Mouse (Mus musculus): ENCODE results near the gene Samd14. TPM values are rescaled to one million over a fixed set of nuclear protein-coding genes. Genes with fewer than 3 reads are reported as not detected.

Samd14 gene
- polyA plus RNA-seq, 1 experiment from 2014 or later = 39.2 TPM

DNA sequence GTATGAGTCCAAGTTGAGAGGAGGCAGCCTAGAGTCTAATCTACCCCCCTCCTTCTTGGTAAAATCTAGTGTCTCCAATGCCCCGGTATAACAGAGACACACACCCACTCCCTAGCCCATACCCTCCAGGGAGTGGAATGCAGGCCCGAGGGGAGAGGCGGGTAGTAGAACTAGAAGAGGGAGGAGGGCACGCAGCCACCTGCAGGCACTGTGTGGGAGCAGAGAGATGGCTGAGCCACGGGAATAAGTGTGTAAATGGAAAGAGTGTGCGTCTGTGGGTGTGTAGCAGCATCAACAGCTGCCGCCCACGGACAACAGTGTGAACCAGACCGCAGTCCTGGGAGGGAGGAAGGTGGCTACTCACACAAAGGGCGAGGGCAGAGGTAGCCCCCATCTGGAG, 25.2 kb downstream of the Samd14 start:
- Histone ChIP-seq H3K4me3 (no peak overlapping the region), H3K4me1 (peaks cover 16% of the 10 kb centered on the region), H3K9me3 (replicated peaks) (no peaks in the 10 kb centered on the region), H3K27ac (no peak overlapping the region), H3K36me3 (peaks cover 4% of the 10 kb centered on the region; the same call in 1 of the 2 replicates), H3K27me3 (ENCODE audit: low read depth, poor library complexity, severe bottlenecking) (peaks cover 46% of the 10 kb centered on the region)
- no peak for DNase-seq (ENCODE audit: low spot score)
- 72% methylated on average over 10 of the region's 10 CpGs for WGBS

DNA sequence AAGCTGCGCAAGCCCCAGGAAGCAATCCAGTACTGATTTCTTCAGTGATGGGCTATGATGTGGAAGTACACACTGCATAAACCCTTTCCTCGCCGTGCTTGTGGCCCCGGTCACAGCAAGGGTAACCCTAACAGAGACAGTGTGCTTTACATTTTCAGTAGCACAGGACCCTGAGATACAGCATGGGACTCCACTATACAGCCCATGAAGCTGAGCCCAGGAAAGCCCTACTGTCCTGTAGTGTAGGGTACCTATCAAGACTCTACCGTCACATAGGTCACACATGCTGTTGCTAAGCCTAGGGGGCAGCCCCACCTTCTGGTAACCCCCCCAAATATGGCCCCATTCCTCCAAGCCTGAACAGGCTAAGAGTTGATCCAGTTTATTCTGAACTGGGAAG, 26.8 kb downstream of the Samd14 start:
- DNase-seq (ENCODE audit: low spot score) = no peak
- WGBS = 94% methylated on average over 5 of the region's 5 CpGs
- H3K36me3 ChIP-seq = peaks cover 4% of the 10 kb centered on the region; the same call in 1 of the 2 replicates
- H3K4me3 ChIP-seq = no peak overlapping the region
- peaks cover 31% of the 10 kb centered on the region for H3K4me1 ChIP-seq
- H3K27ac ChIP-seq = no peak overlapping the region
- H3K9me3 ChIP-seq (replicated peaks) = no peaks in the 10 kb centered on the region
- peaks cover 53% of the 10 kb centered on the region for H3K27me3 ChIP-seq (ENCODE audit: low read depth, poor library complexity, severe bottlenecking)

DNA sequence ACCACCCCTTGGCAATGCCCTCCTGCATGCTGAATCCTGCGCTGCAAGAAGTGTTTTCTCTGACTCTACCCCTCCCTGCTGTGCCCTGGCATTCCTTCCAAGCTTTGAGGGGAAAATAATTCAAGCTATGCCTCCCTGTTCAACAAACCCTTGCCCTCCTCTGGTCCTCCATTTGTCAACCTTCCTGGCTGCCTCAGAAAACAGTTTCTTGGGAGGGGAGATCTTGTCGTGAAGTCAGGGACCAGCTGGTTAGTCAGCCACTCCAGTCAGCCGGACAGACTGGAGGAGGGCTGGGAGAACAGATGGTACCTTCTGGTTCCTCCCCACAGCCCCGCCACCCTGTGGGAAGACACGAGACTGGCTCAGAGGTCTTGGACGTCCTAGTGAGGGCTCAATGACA, 27.6 kb downstream of the Samd14 start:
- no peaks in the 10 kb centered on the region for H3K9me3 ChIP-seq (replicated peaks)
- peaks cover 38% of the 10 kb centered on the region for H3K4me1 ChIP-seq
- 63% methylated on average over 6 of the region's 6 CpGs for WGBS
- H3K27ac ChIP-seq = no peak overlapping the region
- no peak for DNase-seq (ENCODE audit: low spot score)
- H3K4me3 ChIP-seq = no peak overlapping the region
- H3K27me3 ChIP-seq (ENCODE audit: low read depth, poor library complexity, severe bottlenecking) = peaks cover 45% of the 10 kb centered on the region
- H3K36me3 ChIP-seq = peaks cover 4% of the 10 kb centered on the region; the same call in 1 of the 2 replicates

GRCm38 (mm10) chr11:95038156-95038817, 28.6 kb downstream of the Samd14 start:
- Histone ChIP-seq H3K27ac (no peak overlapping the region), H3K27me3 (ENCODE audit: low read depth, poor library complexity, severe bottlenecking) (peaks cover 36% of the 10 kb centered on the region), H3K36me3 (peaks cover 4% of the 10 kb centered on the region; the same call in 1 of the 2 replicates), H3K4me3 (no peak overlapping the region), H3K9me3 (replicated peaks) (no peaks in the 10 kb centered on the region), H3K4me1 (peaks cover 36% of the 10 kb centered on the region)
- WGBS = 84% methylated on average over 14 of the region's 14 CpGs
- no peak for DNase-seq (ENCODE audit: low spot score)

GRCm38 (mm10) chr11:95038818-95039655, 29.4 kb downstream of the Samd14 start:
- peaks cover 4% of the 10 kb centered on the region; the same call in 1 of the 2 replicates for H3K36me3 ChIP-seq
- H3K9me3 ChIP-seq (replicated peaks) = no peaks in the 10 kb centered on the region
- DNase-seq (ENCODE audit: low spot score) = no peak
- peaks cover 36% of the 10 kb centered on the region for H3K27me3 ChIP-seq (ENCODE audit: low read depth, poor library complexity, severe bottlenecking)
- H3K4me3 ChIP-seq = no peak overlapping the region
- H3K4me1 ChIP-seq = peaks cover 29% of the 10 kb centered on the region
- WGBS = 87% methylated on average over 13 of the region's 13 CpGs
- H3K27ac ChIP-seq = no peak overlapping the region

- WGBS = 87% methylated on average over 4 of the region's 4 CpGs
- no peak overlapping the region for H3K27ac ChIP-seq
- peaks cover 28% of the 10 kb centered on the region for H3K4me1 ChIP-seq
- DNase-seq (ENCODE audit: low spot score) = no peak
- H3K4me3 ChIP-seq = peak overlapping the region; percentile 72
- peaks cover 35% of the 10 kb centered on the region for H3K27me3 ChIP-seq (ENCODE audit: low read depth, poor library complexity, severe bottlenecking)
- H3K36me3 ChIP-seq = peaks cover 4% of the 10 kb centered on the region; the same call in 1 of the 2 replicates
- no peaks in the 10 kb centered on the region for H3K9me3 ChIP-seq (replicated peaks)
Observed at GRCm38 (mm10) chr11:95039766-95040165, 30.1 kb downstream of the Samd14 start.

DNA sequence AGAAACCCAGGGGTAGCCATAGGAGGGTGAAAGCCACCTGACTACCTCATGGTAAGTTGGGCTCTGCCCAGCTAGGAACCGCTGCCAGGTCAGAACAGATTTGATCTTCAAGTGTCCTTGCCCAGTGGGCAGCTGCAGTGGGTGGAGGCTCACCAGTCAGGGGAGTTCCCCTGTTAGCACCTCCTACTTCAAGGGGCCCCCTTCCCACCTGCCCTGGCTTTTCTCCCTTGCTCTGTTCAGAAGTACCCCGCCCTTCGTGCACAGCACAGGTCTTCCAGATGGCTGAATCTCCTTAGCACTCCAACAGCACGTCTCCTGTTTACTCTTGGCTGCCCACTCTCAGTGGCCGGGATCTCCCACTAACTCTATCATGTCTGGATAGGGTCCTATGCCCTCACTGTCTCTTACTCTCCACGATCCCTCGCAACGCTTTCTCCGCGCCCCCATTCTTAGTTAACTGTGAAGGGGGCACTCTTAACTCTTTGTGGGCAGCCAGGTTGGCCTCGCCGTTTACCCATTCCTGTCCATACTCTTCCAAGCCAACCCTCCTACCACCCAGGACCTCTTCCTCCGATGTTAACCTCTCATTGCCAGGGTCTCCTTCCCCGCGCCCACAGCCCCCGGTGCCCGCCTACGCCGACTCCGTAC, 30.9 kb downstream of the Samd14 start:
- Histone ChIP-seq H3K27ac (peak overlapping the region; percentile 81), H3K27me3 (ENCODE audit: low read depth, poor library complexity, severe bottlenecking) (peaks cover 38% of the 10 kb centered on the region), H3K4me1 (peaks cover 26% of the 10 kb centered on the region), H3K36me3 (peaks cover 4% of the 10 kb centered on the region; the same call in 1 of the 2 replicates), H3K9me3 (replicated peaks) (no peaks in the 10 kb centered on the region), H3K4me3 (peak overlapping the region; percentile 72)
- no peak for DNase-seq (ENCODE audit: low spot score)
- 1% methylated on average over 20 of the region's 20 CpGs for WGBS

DNA sequence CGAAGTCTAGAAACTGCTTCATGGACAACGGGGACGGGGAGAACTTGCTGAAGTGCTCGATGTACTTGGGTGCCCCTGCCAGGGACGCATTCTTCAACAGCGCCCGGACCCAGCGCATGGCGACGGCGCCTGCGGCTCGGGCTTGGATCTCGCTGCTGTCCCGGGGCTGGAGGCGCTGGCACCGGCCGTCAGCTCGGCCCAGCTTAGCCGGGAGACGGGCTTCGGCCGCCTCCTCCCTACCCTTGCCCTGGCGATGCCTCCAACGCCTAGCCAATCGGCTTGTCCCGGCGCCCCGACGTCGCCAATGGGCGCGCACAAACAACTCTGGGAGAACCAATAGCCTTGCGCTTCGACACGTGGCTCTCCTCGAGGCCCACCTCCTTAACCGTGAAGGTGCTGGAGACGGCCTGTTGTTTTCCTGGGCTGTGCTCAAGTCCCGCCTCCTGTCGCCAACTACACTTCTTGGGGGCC, 31.5 kb downstream of the Samd14 start, which contains the start of gene Pdk2:
Gene Pdk2, minus strand, starts transcription at position 216 of the 471 bp plus-strand sequence.
- peak; percentile 93 for DNase-seq (ENCODE audit: low spot score)
- H3K9me3 ChIP-seq (replicated peaks) = no peaks in the 10 kb centered on the region
- H3K27ac ChIP-seq = peak within 1 kb of the TSS; percentile 81

DNA sequence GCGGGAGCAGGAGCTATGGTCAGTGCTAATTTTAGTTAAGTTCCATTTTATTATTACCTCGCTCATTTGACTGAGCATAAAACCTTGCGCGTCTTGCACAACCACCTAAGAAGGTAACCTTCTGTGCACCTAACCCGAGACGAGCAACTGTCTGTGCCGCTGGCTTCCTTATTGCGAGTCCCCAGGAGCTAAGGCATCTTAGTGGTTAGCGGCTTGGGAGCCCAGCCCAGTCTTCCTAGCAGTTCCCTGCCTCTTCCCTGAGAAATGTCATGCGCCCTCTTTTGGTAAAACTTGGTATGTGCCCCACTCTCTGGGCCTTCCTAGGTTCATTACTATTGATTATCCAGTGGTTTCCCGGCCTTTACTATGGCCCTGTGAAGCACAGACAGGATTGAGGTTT, 32.4 kb downstream of the Samd14 start:
- under 1% methylated on average over 11 of the region's 11 CpGs for WGBS
- Histone ChIP-seq H3K9me3 (replicated peaks) (no peaks in the 10 kb centered on the region), H3K27me3 (ENCODE audit: low read depth, poor library complexity, severe bottlenecking) (peaks cover 48% of the 10 kb centered on the region), H3K27ac (no peak overlapping the region), H3K36me3 (peaks cover 4% of the 10 kb centered on the region; the same call in 1 of the 2 replicates), H3K4me3 (peak overlapping the region; percentile 72), H3K4me1 (peaks cover 26% of the 10 kb centered on the region)
- peak; percentile 78 for DNase-seq (ENCODE audit: low spot score)

More for the DNA sequence above, 31.5 kb downstream of the Samd14 start, which contains the start of gene Pdk2:
- 0% methylated on average over 41 of the region's 41 CpGs for WGBS
- Histone ChIP-seq H3K36me3 (peaks cover 4% of the 10 kb centered on the region; the same call in 1 of the 2 replicates), H3K4me1 (peaks cover 26% of the 10 kb centered on the region), H3K4me3 (peak within 1 kb of the TSS; percentile 72), H3K27me3 (ENCODE audit: low read depth, poor library complexity, severe bottlenecking) (peaks cover 44% of the 10 kb centered on the region)

- no peak for DNase-seq (ENCODE audit: low spot score)
- Histone ChIP-seq H3K36me3 (0 out of 2 replicates have a peak, but pooled peaks cover 4% of the 10 kb centered on the region), H3K27me3 (ENCODE audit: low read depth, poor library complexity, severe bottlenecking) (peaks cover 48% of the 10 kb centered on the region), H3K4me3 (no peak overlapping the region), H3K9me3 (replicated peaks) (no peaks in the 10 kb centered on the region), H3K27ac (no peak overlapping the region), H3K4me1 (peaks cover 26% of the 10 kb centered on the region)
- WGBS = 95% methylated on average over 4 of the region's 4 CpGs
Observed at GRCm38 (mm10) chr11:95043060-95043459, 33.4 kb downstream of the Samd14 start.

DNA sequence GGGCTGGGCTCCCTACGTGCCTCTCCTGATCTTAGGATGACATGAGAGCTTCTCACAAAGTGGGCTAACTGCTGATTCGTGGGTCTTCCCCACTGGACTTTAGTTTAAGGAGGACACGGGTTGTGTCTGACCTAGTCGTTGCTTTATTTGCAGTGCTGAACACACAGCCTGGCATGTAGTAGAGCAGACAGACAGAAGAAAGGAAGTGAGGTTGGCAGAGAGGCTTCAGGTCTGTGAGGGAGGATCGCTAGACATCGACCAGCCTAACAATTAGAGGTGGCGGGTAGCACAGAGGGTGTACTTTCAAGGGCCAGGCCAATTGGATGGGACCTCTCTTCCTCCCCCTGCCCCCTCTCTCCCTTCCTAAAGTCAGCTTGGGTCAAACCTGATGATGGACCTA, 33.9 kb downstream of the Samd14 start:
- Histone ChIP-seq H3K9me3 (replicated peaks) (no peaks in the 10 kb centered on the region), H3K4me3 (no peak overlapping the region), H3K36me3 (no peaks in the 10 kb centered on the region), H3K4me1 (peaks cover 26% of the 10 kb centered on the region), H3K27ac (no peak overlapping the region), H3K27me3 (ENCODE audit: low read depth, poor library complexity, severe bottlenecking) (peaks cover 48% of the 10 kb centered on the region)
- DNase-seq (ENCODE audit: low spot score) = no peak
- 48% methylated on average over 7 of the region's 7 CpGs for WGBS

DNA sequence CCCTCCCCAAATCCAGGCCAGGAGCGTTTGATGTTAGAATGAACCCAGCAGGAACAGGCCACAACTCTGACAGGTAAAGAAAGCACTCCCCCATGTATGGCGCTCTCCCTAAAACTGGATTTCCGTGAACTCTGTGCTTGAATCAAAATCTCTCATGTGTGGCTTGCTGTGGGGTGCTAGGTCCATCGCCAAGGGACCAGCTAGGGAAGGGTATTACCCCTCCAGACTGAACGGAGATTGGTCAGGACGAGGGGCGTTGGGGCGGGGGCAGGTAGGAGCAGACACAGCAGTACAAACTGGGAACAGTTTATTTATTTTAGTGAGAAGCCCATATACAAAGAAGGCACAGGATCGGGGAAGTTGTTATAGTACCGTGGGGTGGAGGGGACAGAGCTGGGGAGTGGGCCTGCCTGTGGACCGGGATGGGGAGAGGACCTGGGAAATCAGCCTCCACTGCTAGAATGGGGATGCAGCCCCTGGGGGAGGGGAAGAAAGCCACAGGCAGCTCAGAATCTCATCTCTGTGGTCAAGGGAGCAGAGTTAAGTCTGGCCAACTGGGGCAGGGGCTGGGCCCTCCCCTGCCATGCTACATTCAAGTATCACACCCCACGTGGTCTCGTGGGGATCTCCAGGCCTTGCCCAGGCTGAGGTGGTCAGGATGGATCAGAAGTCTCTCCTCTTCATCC, 34.6 kb downstream of the Samd14 start:
- WGBS = 47% methylated on average over 12 of the region's 13 CpGs
- no peak for DNase-seq (ENCODE audit: low spot score)
- Histone ChIP-seq H3K4me1 (peaks cover 26% of the 10 kb centered on the region), H3K27ac (no peak overlapping the region; the same call in 1 of the 2 replicates), H3K27me3 (ENCODE audit: low read depth, poor library complexity, severe bottlenecking) (peaks cover 44% of the 10 kb centered on the region), H3K9me3 (replicated peaks) (no peaks in the 10 kb centered on the region), H3K36me3 (no peaks in the 10 kb centered on the region), H3K4me3 (no peak overlapping the region)
